Mouse (Mus musculus) right cerebral cortex, postnatal 10 days (tissue): ENCODE data around the gene Klk4.

ENCODE experiments used
- DNase-seq, 2 experiments: peaks; one replicate each; pipeline ENCODE4 v3.0.0; 2021; ENCODE audit warnings: low spot score in 2 of 2

The Klk4 gene

GRCm38 (mm10) chr7:43919559-43920451 is 38.8 kb downstream of the Klk4 start:
- peak; percentile 65 to 75 for DNase-seq

DNA sequence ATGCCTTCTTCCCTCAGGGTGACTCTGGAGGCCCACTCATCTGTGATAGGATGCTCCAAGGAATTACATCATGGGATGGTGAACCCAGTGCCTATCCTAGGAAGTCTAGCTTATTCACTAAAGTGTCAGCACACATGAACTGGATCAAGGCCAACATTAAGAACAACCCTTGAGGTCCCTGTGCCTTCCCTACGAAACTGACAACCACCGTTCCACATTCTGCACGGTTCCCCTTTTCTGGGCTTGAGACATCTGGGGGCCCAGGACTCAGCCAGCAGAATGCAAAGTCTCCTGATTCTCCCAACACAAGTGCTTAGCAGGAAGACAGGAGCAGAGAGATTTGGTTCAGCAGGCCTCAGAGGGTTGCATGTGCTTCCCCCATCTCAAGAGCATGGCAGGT is 39.6 kb downstream of the Klk4 start:
- DNase-seq: no peak

DNA sequence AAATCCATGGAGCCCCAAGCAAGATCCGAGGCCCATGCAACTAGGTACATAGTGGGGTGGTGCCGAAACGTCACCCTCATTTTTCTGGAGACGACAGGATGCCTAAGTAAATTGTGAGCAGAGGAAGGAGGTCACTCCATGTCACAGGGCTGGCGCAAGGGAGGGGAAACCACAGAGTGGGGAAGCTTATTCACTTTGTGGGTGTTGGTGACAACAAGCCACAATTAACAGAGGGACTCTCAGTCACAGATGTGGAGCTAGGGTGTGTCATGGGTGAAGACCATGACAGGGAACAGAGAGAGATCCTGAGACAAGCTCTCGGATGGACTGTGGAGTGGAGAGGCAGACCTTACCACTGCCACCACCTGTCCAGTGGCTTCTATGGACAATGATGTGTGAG is 40.1 kb downstream of the Klk4 start:
- DNase-seq: no peak

- no peak for DNase-seq
Measured at GRCm38 (mm10) chr7:43921941-43922340, 41.0 kb downstream of the Klk4 start.

DNA sequence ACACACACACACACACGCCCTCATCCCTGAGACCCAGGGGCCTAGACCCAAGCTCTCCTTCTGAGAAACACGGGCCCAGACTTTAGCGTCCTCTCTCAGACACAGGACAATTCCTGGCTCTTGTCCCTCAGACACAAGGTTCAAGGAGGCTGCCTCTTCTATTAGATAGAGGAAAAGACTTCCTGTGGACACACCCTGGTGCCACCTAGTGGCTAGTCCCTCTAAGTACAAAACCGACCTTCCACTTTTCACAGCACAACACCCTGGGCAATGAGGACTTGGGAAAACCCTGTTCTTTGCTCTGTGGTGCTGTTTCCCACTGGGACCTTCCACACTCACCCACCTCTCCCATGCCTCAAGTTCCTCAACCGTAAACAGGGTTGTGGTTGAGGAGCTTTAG is 45.0 kb downstream of the Klk4 start:
- no peak for DNase-seq

DNA sequence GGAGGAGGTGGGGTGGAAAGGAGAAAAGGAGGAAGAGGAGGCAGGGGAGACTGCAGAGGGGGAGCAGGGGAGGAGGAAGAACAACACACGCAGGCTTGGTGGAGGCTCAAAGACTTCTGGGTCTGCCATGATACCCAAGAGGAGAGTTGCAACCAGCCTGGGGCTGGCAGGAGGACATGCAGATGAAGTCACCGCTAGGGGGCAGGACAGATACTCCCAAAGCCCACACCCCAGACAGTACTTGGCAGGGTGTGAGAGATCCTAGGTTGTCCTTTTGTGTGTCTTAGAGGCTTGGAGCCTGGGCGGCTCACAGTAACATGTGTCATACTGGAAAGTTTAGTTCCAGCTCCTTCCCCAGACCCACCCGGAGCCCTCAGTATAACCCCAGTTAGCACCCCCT is 47.6 kb downstream of the Klk4 start:
- DNase-seq: no peak

DNA sequence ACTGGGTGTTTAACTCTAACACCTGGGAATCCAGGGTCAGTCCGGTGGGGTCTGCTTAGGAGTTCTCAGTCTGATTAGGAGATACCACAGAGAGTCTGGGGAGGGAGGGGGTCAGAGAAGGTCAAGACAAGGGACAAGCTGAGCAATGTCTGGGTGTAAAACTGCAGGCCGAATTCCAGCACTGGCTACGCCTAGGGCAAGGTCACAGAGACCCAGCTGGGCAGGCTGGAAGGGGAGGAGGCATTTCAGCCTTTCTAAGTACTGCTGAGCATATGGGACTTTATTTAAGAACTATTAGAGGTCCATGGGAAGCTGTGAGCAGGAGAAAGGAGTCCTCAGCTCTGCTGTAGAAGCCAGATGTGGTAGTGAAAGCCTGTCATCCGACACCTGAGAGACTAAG is 51.4 kb downstream of the Klk4 start:
- DNase-seq: no peak

DNA sequence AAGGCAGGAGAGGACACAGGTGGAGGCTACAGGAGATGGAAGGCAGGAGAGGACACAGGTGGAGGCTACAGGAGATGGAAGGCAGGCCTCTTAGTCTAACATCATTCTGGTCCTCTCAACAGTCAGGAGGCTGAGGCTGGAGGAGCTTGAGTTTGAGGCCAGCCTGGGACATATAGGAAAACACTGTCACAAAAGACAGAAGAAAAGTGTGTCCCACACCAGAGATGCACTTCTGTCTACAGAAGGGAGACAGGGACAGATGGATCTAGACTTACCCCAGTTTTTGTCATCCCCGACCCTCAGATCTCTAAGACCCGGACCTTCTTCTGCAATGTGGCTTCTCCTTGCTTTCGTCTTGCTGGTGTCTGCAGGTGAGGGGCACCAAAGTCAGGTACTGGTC is 52.5 kb downstream of the Klk4 start, which contains the start of gene Klk15:
Gene Klk15 (plus strand): TSS at position 301 of the 400 bp plus-strand sequence.
- no peak for DNase-seq

GRCm38 (mm10) chr7:43934747-43935146 is 53.8 kb downstream of the Klk4 start:
- DNase-seq: no peak
